Mouse (Mus musculus): Measurements from ENCODE around the gene Enho. TPM values are rescaled to one million over a fixed set of nuclear protein-coding genes. Genes with fewer than 3 reads are reported as not detected.
A peak's percentile ranks its signal among the peaks of the same experiment; 100 is the strongest.

Gene Enho
- polyA plus RNA-seq, 1 experiment from 2014 or later: 30.7 TPM

DNA sequence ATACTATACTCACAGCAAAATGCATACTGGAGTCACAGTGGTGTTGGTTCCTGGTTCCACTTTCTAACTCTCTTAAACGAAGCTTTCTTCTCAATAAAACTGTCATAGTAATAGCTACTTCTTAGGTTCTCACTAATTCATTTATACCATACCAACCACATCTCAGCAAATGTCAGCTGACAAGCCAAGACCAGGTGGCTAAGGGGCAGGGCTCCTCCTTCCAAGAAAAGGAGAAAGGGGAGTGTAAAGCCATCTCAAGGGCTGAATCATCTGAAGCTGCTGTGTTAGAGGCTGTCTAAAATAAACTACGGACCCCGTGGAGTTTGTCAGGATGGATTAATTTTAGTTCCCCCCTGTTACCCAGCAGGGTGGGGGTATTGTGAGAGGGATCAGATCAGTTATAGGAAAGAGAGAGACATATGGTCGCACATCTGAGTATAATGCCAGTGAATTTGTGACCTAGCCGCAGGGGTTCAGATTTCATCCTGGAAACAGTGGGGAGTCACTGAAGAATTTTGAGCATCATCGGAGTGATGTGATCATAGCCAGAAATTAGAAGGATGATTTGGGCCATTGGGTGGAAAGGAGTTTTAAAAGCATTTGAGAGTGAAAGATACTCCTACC, 1.2 kb upstream of the Enho start:
- no peak overlapping the region for H3K27ac ChIP-seq (ENCODE audit: low read length)
- no peaks in the 10 kb centered on the region for H3K36me3 ChIP-seq (ENCODE audit: control insufficient read depth, insufficient read depth, low read length)
- H3K27me3 ChIP-seq (ENCODE audit: control insufficient read depth, insufficient read depth, low read length): no peaks in the 10 kb centered on the region
- H3K4me3 ChIP-seq (ENCODE audit: low read depth, low read length): no peak overlapping the region
- ATAC-seq (ENCODE audit: insufficient number of reproducible peaks, insufficient read depth, low FRiP score, low read depth): no peak
- H3K9ac ChIP-seq (replicated peaks; ENCODE audit: low read depth, low read length): no peak overlapping the region
- no peak overlapping the region for H3K4me2 ChIP-seq (replicated peaks; ENCODE audit: low read depth, low read length)
- WGBS: 85% methylated on average over 6 of the region's 6 CpGs
- no peaks in the 10 kb centered on the region for H3K9me3 ChIP-seq (ENCODE audit: control insufficient read depth, low read depth, low read length)
- H3K4me1 ChIP-seq (ENCODE audit: control insufficient read depth, insufficient read depth, low read length): peaks cover 16% of the 10 kb centered on the region; the same call in 1 of the 2 replicates

DNA sequence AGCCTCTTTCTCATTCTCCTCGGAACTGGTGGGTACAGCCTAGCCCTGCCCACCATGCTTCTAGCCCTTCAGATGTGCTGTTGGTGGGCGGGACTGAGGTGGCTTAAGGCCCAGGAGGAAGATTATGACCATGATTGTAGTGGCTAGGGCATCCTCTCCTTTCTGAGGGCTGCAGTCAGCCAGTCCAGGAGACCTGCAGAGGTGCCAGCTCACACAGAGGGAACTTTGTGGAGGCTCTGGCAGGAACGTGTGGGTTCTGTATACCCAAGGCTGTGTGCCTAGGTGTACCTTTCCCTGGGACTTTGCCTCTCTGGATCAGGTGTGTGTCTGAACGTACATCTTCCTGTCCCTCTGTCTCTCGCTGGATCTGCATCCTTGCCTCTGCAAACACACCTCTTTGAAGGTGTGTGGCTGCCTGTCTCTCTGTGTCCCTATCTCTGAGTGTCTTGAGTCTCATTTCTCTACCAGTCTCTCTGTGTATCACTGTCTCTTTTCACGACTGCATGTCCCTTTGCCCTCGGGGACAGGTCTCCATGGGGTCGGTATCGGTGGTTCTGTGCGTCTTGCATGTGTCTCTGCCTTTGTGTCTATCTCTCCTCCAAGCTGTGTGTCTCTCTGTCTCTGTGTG, 796 bp downstream of the Enho start:
- 20% methylated on average over 10 of the region's 10 CpGs for WGBS

GRCm38 (mm10) chr4:41638828-41639213, 1.3 kb downstream of the Enho start:
- Histone ChIP-seq H3K9ac (replicated peaks; ENCODE audit: low read depth, low read length) (no peak overlapping the region), H3K4me2 (replicated peaks; ENCODE audit: low read depth, low read length) (peak overlapping the region; percentile 82), H3K27me3 (ENCODE audit: control insufficient read depth, insufficient read depth, low read length) (no peaks in the 10 kb centered on the region), H3K27ac (ENCODE audit: low read length) (no peak overlapping the region), H3K36me3 (ENCODE audit: control insufficient read depth, insufficient read depth, low read length) (no peaks in the 10 kb centered on the region), H3K9me3 (ENCODE audit: control insufficient read depth, low read depth, low read length) (no peaks in the 10 kb centered on the region), H3K4me1 (ENCODE audit: control insufficient read depth, insufficient read depth, low read length) (peaks cover 20% of the 10 kb centered on the region; the same call in 1 of the 2 replicates), H3K4me3 (ENCODE audit: low read depth, low read length) (peak overlapping the region; percentile 47; the same call in 1 of the 2 replicates)
- ATAC-seq (ENCODE audit: insufficient number of reproducible peaks, insufficient read depth, low FRiP score, low read depth): no peak
- WGBS: 88% methylated on average over 6 of the region's 6 CpGs

More for the DNA sequence above, 796 bp downstream of the Enho start:
- peak overlapping the region; percentile 82 for H3K4me2 ChIP-seq (replicated peaks; ENCODE audit: low read depth, low read length)
- no peaks in the 10 kb centered on the region for H3K9me3 ChIP-seq (ENCODE audit: control insufficient read depth, low read depth, low read length)
- H3K9ac ChIP-seq (replicated peaks; ENCODE audit: low read depth, low read length): peak overlapping the region; percentile 80
- no peak overlapping the region for H3K27ac ChIP-seq (ENCODE audit: low read length)
- H3K36me3 ChIP-seq (ENCODE audit: control insufficient read depth, insufficient read depth, low read length): no peaks in the 10 kb centered on the region
- H3K4me3 ChIP-seq (ENCODE audit: low read depth, low read length): peak overlapping the region; percentile 47
- H3K27me3 ChIP-seq (ENCODE audit: control insufficient read depth, insufficient read depth, low read length): no peaks in the 10 kb centered on the region
- ATAC-seq (ENCODE audit: insufficient number of reproducible peaks, insufficient read depth, low FRiP score, low read depth): no peak
- H3K4me1 ChIP-seq (ENCODE audit: control insufficient read depth, insufficient read depth, low read length): peaks cover 20% of the 10 kb centered on the region; the same call in 1 of the 2 replicates

- Histone ChIP-seq H3K4me1 (ENCODE audit: control insufficient read depth, insufficient read depth, low read length) (peaks cover 20% of the 10 kb centered on the region; the same call in 1 of the 2 replicates), H3K36me3 (ENCODE audit: control insufficient read depth, insufficient read depth, low read length) (no peaks in the 10 kb centered on the region), H3K27me3 (ENCODE audit: control insufficient read depth, insufficient read depth, low read length) (no peaks in the 10 kb centered on the region), H3K9ac (replicated peaks; ENCODE audit: low read depth, low read length) (no peak overlapping the region), H3K4me3 (ENCODE audit: low read depth, low read length) (no peak overlapping the region), H3K27ac (ENCODE audit: low read length) (no peak overlapping the region), H3K4me2 (replicated peaks; ENCODE audit: low read depth, low read length) (peak overlapping the region; percentile 82; the same call in 1 of the 2 replicates), H3K9me3 (ENCODE audit: control insufficient read depth, low read depth, low read length) (no peaks in the 10 kb centered on the region)
- ATAC-seq (ENCODE audit: insufficient number of reproducible peaks, insufficient read depth, low FRiP score, low read depth): no peak
- WGBS: 91% methylated on average over 10 of the region's 10 CpGs
These were observed 1.9 kb downstream of the Enho start for GRCm38 (mm10) chr4:41638186-41638731.

DNA sequence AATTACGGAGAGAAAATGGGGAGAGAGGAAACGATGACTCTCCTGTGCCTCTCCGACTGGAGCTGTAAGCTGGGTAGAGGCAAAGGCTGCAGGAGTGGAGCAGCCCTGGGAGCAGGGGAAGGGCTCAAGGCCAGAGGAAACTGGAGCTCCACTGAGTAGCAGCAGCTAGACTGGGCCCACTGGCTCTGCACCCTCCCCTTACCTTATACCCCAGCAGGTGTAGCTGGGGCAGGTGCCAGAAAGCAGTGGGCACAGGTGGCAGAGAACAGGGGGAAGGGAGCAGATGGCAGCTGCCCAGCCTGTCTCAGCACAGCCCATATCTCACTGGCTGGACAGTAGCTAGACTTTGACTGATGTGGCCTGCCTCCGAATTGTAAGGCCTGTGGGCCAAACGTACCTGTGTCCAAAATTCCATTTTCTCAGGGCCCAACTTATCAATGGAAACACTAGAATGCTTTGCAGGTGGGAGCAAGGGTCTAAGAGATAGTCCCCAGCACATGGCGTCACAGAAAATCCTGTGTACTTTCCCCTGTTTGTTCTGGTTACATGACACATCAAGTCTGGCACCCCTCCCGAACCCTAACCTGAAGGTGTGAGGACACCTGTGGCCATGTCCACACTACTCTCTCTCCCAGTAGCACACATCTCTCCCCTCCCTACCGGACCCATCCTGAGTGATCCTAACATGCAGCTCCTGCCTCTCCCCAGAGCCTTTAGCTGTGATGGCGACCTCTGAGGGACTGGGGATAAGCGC, 3.1 kb downstream of the Enho start:
- Histone ChIP-seq H3K9me3 (ENCODE audit: control insufficient read depth, low read depth, low read length) (no peaks in the 10 kb centered on the region), H3K27ac (ENCODE audit: low read length) (0 out of 2 replicates have a peak overlapping the region, but pooled peaks have one; percentile 10), H3K4me1 (ENCODE audit: control insufficient read depth, insufficient read depth, low read length) (peaks cover 24% of the 10 kb centered on the region; the same call in 1 of the 2 replicates), H3K9ac (replicated peaks; ENCODE audit: low read depth, low read length) (no peak overlapping the region), H3K36me3 (ENCODE audit: control insufficient read depth, insufficient read depth, low read length) (no peaks in the 10 kb centered on the region), H3K27me3 (ENCODE audit: control insufficient read depth, insufficient read depth, low read length) (no peaks in the 10 kb centered on the region), H3K4me2 (replicated peaks; ENCODE audit: low read depth, low read length) (no peak overlapping the region), H3K4me3 (ENCODE audit: low read depth, low read length) (no peak overlapping the region)
- WGBS: 71% methylated on average over 10 of the region's 10 CpGs
- ATAC-seq (ENCODE audit: insufficient number of reproducible peaks, insufficient read depth, low FRiP score, low read depth): no peak

- Histone ChIP-seq H3K4me3 (ENCODE audit: low read depth, low read length) (no peak overlapping the region), H3K27ac (ENCODE audit: low read length) (peak overlapping the region; percentile 10; the same call in 1 of the 2 replicates), H3K9me3 (ENCODE audit: control insufficient read depth, low read depth, low read length) (no peaks in the 10 kb centered on the region), H3K4me2 (replicated peaks; ENCODE audit: low read depth, low read length) (no peak overlapping the region), H3K9ac (replicated peaks; ENCODE audit: low read depth, low read length) (no peak overlapping the region), H3K27me3 (ENCODE audit: control insufficient read depth, insufficient read depth, low read length) (no peaks in the 10 kb centered on the region), H3K4me1 (ENCODE audit: control insufficient read depth, insufficient read depth, low read length) (peaks cover 28% of the 10 kb centered on the region), H3K36me3 (ENCODE audit: control insufficient read depth, insufficient read depth, low read length) (no peaks in the 10 kb centered on the region)
- 28% methylated on average over 7 of the region's 7 CpGs for WGBS
- no peak for ATAC-seq (ENCODE audit: insufficient number of reproducible peaks, insufficient read depth, low FRiP score, low read depth)
These were observed 3.8 kb downstream of the Enho start for GRCm38 (mm10) chr4:41636366-41636765.

- Histone ChIP-seq H3K4me1 (ENCODE audit: control insufficient read depth, insufficient read depth, low read length) (peaks cover 33% of the 10 kb centered on the region), H3K27ac (ENCODE audit: low read length) (no peak overlapping the region; the same call in 1 of the 2 replicates), H3K4me2 (replicated peaks; ENCODE audit: low read depth, low read length) (no peak overlapping the region), H3K27me3 (ENCODE audit: control insufficient read depth, insufficient read depth, low read length) (no peaks in the 10 kb centered on the region), H3K36me3 (ENCODE audit: control insufficient read depth, insufficient read depth, low read length) (no peaks in the 10 kb centered on the region), H3K4me3 (ENCODE audit: low read depth, low read length) (no peak overlapping the region), H3K9ac (replicated peaks; ENCODE audit: low read depth, low read length) (no peak overlapping the region), H3K9me3 (ENCODE audit: control insufficient read depth, low read depth, low read length) (no peaks in the 10 kb centered on the region)
- 50% methylated on average over 2 of the region's 2 CpGs for whole genome bisulfite sequencing
- ATAC-seq (ENCODE audit: insufficient number of reproducible peaks, insufficient read depth, low FRiP score, low read depth): no peak
These were observed 4.2 kb downstream of the Enho start for GRCm38 (mm10) chr4:41635906-41636305.

- no peak overlapping the region for H3K9ac ChIP-seq (replicated peaks; ENCODE audit: low read depth, low read length)
- H3K4me3 ChIP-seq (ENCODE audit: low read depth, low read length): no peak overlapping the region
- no peak overlapping the region for H3K4me2 ChIP-seq (replicated peaks; ENCODE audit: low read depth, low read length)
- 65% methylated on average over 8 of the region's 8 CpGs for WGBS
- no peaks in the 10 kb centered on the region for H3K9me3 ChIP-seq (ENCODE audit: control insufficient read depth, low read depth, low read length)
- H3K27ac ChIP-seq (ENCODE audit: low read length): no peak overlapping the region
- no peaks in the 10 kb centered on the region for H3K36me3 ChIP-seq (ENCODE audit: control insufficient read depth, insufficient read depth, low read length)
- H3K4me1 ChIP-seq (ENCODE audit: control insufficient read depth, insufficient read depth, low read length): peaks cover 30% of the 10 kb centered on the region
- H3K27me3 ChIP-seq (ENCODE audit: control insufficient read depth, insufficient read depth, low read length): no peaks in the 10 kb centered on the region
- ATAC-seq (ENCODE audit: insufficient number of reproducible peaks, insufficient read depth, low FRiP score, low read depth): no peak
These were observed 4.9 kb downstream of the Enho start for GRCm38 (mm10) chr4:41635224-41635623.
